Mouse (Mus musculus) lung, postnatal 0 days (tissue): ENCODE measurements at regions not wholly inside any gene's neighbourhood (a gene's known extent, or its start where the extent isn't known, plus 50 kb on each side); places are given as distances from the start of the nearest gene placed in this dataset.

ENCODE experiments used
- CTCF ChIP-seq: IDR thresholded peaks from 2 replicates; pipeline ENCODE4 v1.5.1; 2016; ENCODE audit warnings: antibody characterized with exemption, mild to moderate bottlenecking
- EP300 ChIP-seq: IDR thresholded peaks from 2 replicates; pipeline ENCODE4 v1.6.1; 2016; ENCODE audit warnings: antibody characterized with exemption, mild to moderate bottlenecking, control low read depth

DNA sequence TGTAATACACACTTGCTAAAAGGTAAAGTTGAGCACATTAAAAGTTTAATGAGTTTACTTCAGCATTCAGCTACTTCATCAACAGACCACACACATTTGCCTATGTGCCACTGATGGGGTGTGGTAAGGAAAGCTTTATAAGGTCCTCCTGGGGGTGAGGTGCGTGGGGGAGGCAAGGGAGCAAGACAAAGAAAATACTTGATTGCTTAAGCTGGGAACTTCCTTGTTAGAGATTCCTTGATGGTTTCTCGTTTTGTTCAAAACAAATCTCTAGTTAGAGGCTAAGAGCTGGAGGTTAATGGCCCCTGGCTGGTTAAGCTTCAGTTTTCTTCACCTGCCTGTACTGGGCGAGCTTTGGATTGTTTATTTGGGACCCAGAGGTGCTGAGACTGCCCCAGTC lies 220.7 kb downstream of the Maf start:
- no peak for TF ChIP-seq CTCF
- no peak for TF ChIP-seq EP300
